Mouse (Mus musculus) common myeloid progenitor, adult 5-6 weeks (primary cell): ENCODE measurements at regions not wholly inside any gene's neighbourhood (a gene's known extent, or its start where the extent isn't known, plus 50 kb on each side); places are given as distances from the start of the nearest gene placed in this dataset.
A peak's percentile ranks its signal among the peaks of the same experiment; 100 is the strongest.

Experiments
- ATAC-seq: replicated peaks from 2 replicates; pipeline ENCODE4 v1.8.0; 2016; ENCODE audit warnings: low read depth, mild to moderate bottlenecking, moderate TSS enrichment, inconsistent platforms; ENCODE audit not compliant: poor library complexity, severe bottlenecking

DNA sequence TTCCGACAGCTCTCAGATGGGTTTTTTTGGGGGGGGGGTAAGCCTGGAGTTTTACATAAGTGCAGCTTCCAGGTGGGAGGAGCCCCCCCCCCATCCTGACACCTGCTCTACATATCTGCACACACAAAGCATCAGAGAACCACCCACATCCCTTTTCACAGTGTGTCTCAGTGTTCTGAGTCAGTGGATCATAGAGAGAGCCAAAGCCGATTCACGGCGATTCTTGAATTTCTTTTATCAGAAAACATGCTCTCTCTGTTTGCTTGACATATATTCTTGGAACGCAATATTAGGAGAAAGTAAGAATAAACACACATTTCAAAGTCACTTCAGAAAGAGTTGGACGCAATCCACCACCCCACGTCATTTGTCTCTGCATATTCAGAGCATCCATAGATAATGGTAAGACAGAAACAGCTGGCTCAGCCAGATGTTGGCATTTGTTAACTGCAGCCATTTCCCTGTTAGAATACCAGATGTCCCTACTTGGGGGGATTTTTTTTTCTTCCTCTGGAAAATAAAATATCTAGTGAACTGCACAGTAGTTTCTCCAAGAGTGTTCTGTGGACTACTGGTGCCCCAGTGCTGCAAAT, 357.1 kb upstream of the Prox1 start:
- no peak for ATAC-seq

DNA sequence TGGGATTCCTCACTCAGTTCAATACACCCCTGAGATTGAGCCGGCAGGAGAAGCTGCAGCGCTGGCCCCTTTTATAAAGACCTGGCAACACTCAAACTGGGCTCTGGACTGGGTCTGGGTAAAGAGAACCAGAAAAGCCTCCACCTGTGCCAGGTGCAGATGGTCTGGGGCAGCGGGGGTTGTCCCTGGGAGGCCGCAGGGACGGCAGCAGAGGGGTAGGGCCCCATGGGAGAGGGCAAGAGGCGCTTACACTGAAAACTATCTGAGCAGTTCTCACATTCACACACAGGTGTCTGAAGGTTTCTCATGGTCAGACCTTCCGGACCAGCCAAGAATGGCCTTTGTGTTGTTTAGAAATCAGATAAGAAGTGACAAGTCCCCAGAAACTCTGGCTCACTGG, 356.1 kb upstream of the Prox1 start:
- ATAC-seq = no peak

DNA sequence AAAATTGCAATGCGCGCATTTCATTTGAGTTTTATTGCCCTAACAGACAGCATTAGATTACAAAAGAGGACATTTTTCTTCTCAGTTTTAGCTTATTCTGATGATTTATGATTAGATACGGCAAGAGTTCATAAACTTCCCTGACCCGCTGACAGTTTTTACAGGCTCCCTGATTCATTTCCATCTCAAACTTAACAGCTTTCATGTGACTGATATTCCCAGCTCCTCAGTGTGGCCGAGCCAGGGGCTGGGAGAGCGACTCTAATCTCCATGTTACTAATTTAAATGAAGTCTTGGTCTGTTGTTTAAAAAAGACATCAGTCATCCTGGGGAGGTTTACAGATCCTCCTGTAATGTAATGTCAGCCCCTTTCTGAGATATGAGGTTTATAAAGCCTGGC, 355.5 kb upstream of the Prox1 start:
- no peak for ATAC-seq

DNA sequence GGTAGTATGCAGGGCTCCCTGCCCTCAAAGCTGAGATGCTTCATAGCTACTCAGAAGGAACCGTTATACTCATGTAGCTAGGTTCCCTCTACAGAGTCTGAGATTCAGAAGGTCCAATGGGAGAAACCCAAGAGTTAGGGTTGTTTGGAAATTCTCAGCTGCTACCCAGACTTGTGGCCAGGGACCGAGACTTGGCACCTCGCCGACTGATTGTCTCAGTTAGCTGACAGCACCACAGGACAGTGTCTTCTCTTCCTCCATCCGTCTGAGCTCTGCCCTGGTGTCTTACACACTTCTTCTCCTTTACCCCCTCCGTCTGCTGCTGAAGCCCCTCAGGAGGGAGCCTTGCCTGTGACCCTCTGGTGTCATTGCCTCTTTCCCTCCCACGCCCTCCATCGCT, 329.6 kb upstream of the Prox1 start:
- ATAC-seq = no peak

GRCm38 (mm10) chr1:190497474-190497873, 327.0 kb upstream of the Prox1 start:
- no peak for ATAC-seq

DNA sequence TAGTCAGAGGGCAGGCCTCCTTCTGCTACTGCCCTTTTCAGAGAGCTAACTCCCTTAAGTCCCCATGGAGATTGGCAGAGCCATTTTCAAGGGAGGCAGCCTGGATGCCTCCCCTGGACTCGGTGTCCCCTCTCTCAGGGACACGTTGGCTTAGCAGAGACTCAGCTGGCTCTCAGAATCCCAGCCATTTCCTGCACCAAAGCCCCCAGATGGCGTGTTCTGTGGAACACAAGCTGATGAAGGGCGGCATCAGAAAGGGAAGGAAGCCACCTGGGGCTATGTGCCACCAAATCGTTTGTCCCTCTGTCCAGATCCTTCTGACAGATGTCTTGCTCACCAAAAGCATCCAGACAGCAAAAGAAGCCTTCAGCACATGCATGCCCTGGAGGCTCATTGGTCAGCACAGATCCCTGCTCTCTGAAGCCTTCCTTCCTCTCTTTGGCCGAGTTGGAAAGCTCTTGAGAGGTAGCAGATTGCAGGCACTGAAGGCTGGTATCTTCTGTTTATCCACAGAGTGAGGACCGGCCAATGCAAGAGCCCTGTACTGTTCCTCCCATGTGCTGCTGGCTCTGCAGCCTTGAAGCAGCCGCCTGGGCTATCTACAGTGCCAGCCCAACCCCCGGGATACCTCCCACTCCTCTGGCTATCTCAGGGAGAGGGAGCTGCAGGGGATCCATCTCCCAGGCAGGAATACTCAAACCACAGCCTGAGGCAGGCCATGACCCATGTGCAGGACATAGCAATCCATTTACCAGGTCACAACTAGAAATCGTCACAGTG, 325.4 kb upstream of the Prox1 start:
- no peak for ATAC-seq

DNA sequence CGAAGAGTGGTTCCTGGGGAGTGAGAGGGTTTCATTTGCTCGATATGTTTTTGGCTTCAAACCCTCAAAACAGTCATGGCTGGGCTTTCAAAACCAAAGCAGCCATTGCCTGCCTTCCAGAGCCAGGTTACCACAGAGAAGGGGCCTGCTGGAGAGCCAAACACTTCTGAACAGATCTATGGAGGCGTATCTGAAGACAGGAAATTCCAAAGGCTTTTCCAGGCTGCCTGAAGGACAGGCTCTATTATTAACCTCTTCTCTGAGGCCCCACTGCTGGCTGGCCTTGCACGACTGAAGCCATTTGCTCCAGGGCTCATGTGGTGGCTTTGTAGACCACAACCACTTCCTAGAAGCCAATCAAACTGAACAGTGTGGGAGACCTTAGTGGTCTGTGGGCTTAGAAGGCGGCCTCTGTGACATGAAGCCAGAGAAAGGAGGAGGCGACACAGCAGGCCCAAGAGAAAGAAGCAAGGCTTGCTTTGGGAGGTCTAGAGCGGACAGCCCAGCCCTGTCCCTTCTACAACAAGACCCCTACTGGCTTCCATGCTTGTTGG, 316.1 kb upstream of the Prox1 start:
- peak; percentile 86 for ATAC-seq

GRCm38 (mm10) chr1:190483366-190483765, 312.9 kb upstream of the Prox1 start:
- no peak for ATAC-seq

GRCm38 (mm10) chr1:190481071-190481470, 310.6 kb upstream of the Prox1 start:
- ATAC-seq = no peak

GRCm38 (mm10) chr1:190480601-190481000, 310.1 kb upstream of the Prox1 start:
- no peak for ATAC-seq

GRCm38 (mm10) chr1:190472761-190473160, 302.2 kb upstream of the Prox1 start:
- ATAC-seq = no peak

DNA sequence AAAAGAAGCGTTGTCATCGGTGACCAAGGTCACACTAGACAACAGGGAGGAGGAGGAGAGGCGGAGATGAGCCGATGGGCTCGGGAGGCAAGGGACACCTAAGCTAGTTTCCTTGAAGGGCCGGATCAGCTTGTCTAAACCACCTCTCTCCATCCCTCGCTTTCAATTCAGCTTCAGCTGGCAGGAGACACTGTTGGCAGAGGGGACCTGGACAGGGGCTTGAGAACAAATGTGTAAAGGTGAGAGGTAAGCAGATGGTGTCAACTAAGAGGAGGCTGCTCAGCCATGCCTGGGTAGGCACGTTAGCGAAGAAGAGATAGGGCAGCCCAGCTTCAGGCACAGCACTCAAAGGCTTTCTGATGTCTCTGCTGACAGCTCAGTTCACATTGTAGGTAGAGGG, 299.8 kb upstream of the Prox1 start:
- no peak for ATAC-seq

GRCm38 (mm10) chr1:190457541-190458061, 287.1 kb upstream of the Prox1 start:
- ATAC-seq = no peak

- no peak for ATAC-seq
These were observed 283.0 kb upstream of the Prox1 start for GRCm38 (mm10) chr1:190453549-190453948.

DNA sequence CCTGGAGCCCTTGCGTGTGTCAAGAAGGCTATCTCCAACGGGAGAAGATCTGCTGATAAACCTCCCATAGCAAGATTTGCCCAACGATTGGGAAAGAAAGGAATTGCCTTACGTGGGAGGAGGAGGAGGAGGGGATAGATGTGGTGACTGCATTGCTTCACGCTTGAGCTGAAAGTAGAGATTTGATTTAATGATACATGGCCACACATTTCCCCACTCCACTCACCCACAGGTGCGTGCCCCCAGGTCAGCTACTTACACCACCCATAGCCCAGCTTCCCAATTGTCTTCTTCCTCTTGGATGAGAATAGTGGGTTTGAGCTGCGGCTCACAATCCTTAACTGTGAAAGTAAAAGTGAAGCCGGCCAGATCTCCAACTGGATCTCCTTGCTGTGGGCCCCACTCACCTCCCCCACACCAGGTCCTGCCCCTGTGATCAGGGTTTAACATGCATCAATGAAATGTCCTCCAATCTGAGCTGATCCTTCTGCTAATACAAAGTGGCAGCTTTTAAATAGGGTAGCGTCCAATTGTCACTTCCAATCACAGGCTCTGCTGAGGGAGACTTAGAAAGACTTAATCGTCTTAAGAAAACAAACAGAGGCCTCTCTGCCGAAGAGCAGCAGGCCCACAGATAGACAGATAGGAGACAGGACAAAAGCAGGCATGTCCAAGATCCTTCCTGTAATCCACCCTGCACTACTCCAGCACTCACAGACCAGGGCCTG, 281.8 kb upstream of the Prox1 start:
- no peak for ATAC-seq

- ATAC-seq = no peak
These were observed 277.7 kb upstream of the Prox1 start for GRCm38 (mm10) chr1:190448263-190448662.

DNA sequence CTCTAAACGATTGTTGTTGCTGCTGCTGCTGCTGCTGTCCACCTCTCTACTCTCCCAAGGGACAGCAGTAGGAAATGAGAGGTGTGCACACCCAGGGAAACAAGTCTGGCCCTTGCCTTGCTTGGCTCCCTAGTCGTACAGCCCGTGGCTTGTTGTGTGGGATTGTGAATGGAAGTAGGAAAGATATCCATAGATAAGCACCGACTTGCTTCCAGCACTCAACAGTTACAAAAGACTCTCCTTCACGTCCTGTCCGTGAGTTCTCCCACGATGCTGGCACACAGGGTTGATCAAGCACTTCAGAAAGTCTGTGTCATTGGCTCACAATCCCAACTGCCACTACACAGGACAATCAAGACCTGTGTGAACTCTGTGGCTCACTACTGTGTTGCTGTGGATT, 276.7 kb upstream of the Prox1 start:
- no peak for ATAC-seq

DNA sequence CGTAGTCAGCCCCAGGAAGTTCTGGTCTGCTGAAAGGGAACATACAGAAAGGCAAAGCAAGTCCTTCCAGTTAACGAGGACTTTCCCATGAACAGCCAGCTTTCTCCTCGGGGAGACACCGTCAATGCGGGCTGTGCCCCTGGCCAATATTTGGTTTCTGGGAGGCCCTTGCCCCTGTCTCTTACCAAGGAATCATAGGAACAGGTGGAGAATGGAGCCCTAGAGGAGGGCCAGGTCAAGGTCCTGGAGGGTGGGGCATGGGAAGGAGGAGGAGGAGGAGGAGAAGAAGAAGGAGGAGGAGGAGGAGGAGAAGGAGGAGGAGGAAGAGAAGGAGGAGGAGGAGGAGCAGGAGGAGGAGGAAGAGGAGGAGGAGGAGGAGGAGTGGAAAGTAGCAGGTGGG, 276.2 kb upstream of the Prox1 start:
- no peak for ATAC-seq

- ATAC-seq = no peak
These were observed 273.9 kb upstream of the Prox1 start for GRCm38 (mm10) chr1:190444366-190444765.

DNA sequence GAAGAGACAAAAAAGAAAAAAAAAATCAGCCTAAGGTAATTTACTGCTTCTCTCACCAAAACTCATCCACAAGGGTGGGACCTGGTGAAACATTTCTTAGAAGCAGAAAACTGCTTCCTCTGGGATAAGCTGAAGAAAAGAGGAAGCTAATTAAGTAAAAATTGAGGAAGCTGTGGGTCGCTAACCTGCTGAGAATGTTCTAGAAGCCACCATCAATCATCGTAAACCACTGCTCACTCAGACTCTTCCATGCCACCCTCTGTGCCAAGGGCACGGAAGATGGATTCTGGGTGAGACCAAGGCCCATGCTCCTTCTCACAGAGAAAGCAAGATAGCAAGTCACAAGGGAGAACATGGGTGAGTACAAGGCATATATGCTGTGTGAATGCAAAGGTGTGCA, 272.7 kb upstream of the Prox1 start:
- ATAC-seq = peak; percentile 62

DNA sequence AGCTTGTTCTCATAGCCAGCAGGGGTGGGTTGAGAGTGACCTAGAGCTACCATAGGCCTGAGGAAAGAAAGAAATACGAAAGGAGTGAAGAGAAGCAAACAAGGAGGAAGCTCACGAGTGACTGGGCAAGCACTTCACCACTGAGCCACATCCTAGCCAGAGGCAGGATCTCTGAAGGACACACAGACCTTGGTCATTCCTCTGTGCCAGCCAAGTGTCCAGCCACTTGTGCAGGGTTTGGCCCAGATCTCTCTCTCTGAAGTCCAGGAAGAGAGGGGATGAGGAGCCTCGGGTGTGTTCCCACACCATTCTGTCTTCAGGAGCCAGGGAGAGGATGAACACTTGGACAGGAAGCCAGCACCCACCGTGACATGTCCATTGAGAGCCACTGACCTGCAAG, 271.7 kb upstream of the Prox1 start:
- ATAC-seq = no peak
